Mouse (Mus musculus) adrenal gland, adult 2 months (tissue): Measurements from ENCODE around the gene Map4. TPM values are rescaled to one million over a fixed set of nuclear protein-coding genes. Genes with fewer than 3 reads are reported as not detected.
"Not testable (repeated sequence)": the region's sequence is repeated elsewhere in the genome, so short reads cannot be mapped to it uniquely, and the experiment has no call there.

ENCODE experiments used
- DNase-seq: peaks from one replicate; pipeline ENCODE4 v3.0.0; 2021
- polyA plus RNA-seq: library from polyadenylated mRNA; depleted of rRNA; stranded (reverse); fragments of >200 nt; gene quantifications from 2 replicates; pipeline ENCODE4 v1.2.3, GENCODE M21; 2012
- total RNA-seq, 2 experiments: library from RNA; stranded (reverse); gene quantifications; 2 replicates each; pipeline ENCODE4 v1.2.3; 2021

Gene Map4
- total and polyA plus RNA-seq, 3 experiments = 81.6 to 223 (median 82.5) TPM

GRCm38 (mm10) chr9:109929131-109929530 lies 2.1 kb upstream of the Map4 start:
- no peak for DNase-seq

GRCm38 (mm10) chr9:109930063-109930462 lies 1.2 kb upstream of the Map4 start:
- DNase-seq = no peak

- DNase-seq = no peak
Observed at GRCm38 (mm10) chr9:109930752-109931151, 508 bp upstream of the Map4 start.

GRCm38 (mm10) chr9:109932361-109932755 lies 1.1 kb downstream of the Map4 start:
- DNase-seq = no peak

GRCm38 (mm10) chr9:109932756-109933375 lies 1.6 kb downstream of the Map4 start:
- DNase-seq = peak; percentile 56

- no peak for DNase-seq
Observed at GRCm38 (mm10) chr9:109939401-109939800, 8.1 kb downstream of the Map4 start.

- DNase-seq = no peak
Observed at GRCm38 (mm10) chr9:109942796-109943195, 11.5 kb downstream of the Map4 start.

GRCm38 (mm10) chr9:109944712-109945111 lies 13.5 kb downstream of the Map4 start:
- DNase-seq = no peak

GRCm38 (mm10) chr9:109948546-109948945 lies 17.3 kb downstream of the Map4 start:
- DNase-seq = peak; percentile 9

- DNase-seq = no peak
Observed at GRCm38 (mm10) chr9:109949801-109950200, 18.5 kb downstream of the Map4 start.

- DNase-seq = no peak
Observed at GRCm38 (mm10) chr9:109953538-109953937, 22.3 kb downstream of the Map4 start.

- DNase-seq = no peak
Observed at GRCm38 (mm10) chr9:109954631-109955030, 23.4 kb downstream of the Map4 start.

- DNase-seq = no peak
Observed at GRCm38 (mm10) chr9:109959456-109960150, 28.3 kb downstream of the Map4 start.

- DNase-seq = no peak
Observed at GRCm38 (mm10) chr9:109960593-109960992, 29.3 kb downstream of the Map4 start.

GRCm38 (mm10) chr9:109964761-109965160 lies 33.5 kb downstream of the Map4 start:
- DNase-seq = no peak

GRCm38 (mm10) chr9:109968351-109969116 lies 37.3 kb downstream of the Map4 start:
- no peak for DNase-seq

- DNase-seq = no peak
Observed at GRCm38 (mm10) chr9:109969181-109969580, 37.9 kb downstream of the Map4 start.

- no peak for DNase-seq
Observed at GRCm38 (mm10) chr9:109969792-109970336, 38.6 kb downstream of the Map4 start.

- DNase-seq = not testable (repeated sequence)
Observed at GRCm38 (mm10) chr9:109971711-109972110, 40.5 kb downstream of the Map4 start.

GRCm38 (mm10) chr9:109980223-109980622 lies 49.0 kb downstream of the Map4 start:
- DNase-seq = not testable (repeated sequence)

GRCm38 (mm10) chr9:109985416-109985815 lies 54.2 kb downstream of the Map4 start:
- peak; percentile 78 for DNase-seq

GRCm38 (mm10) chr9:109989084-109989483 lies 57.8 kb downstream of the Map4 start:
- peak; percentile 74 for DNase-seq

- no peak for DNase-seq
Observed at GRCm38 (mm10) chr9:109997441-109997840, 66.2 kb downstream of the Map4 start.
